Mouse (Mus musculus) heart, adult 8-10 months (tissue): ENCODE measurements at regions not wholly inside any gene's neighbourhood (a gene's known extent, or its start where the extent isn't known, plus 50 kb on each side); places are given as distances from the start of the nearest gene placed in this dataset.

Experiments used
- DNase-seq: peaks from one replicate; pipeline ENCODE4 v3.0.0; 2022; ENCODE audit warnings: low spot score

- no peak for DNase-seq
These were observed 113.5 kb downstream of the Tfcp2l1 start for GRCm38 (mm10) chr1:118741286-118741685.

GRCm38 (mm10) chr1:118748196-118748595, 120.5 kb downstream of the Tfcp2l1 start:
- DNase-seq = no peak

GRCm38 (mm10) chr1:118752869-118753268, 125.1 kb downstream of the Tfcp2l1 start:
- DNase-seq = no peak

- no peak for DNase-seq
These were observed 128.6 kb downstream of the Tfcp2l1 start for GRCm38 (mm10) chr1:118756171-118756865.

GRCm38 (mm10) chr1:118757340-118758030, 129.7 kb downstream of the Tfcp2l1 start:
- DNase-seq = no peak

GRCm38 (mm10) chr1:118758031-118758400, 130.3 kb downstream of the Tfcp2l1 start:
- no peak for DNase-seq

GRCm38 (mm10) chr1:118759141-118759932, 131.6 kb downstream of the Tfcp2l1 start:
- peak; percentile 65 for DNase-seq

- DNase-seq = no peak
These were observed 137.8 kb downstream of the Tfcp2l1 start for GRCm38 (mm10) chr1:118765525-118765924.

- peak; percentile 12 for DNase-seq
These were observed 141.1 kb downstream of the Tfcp2l1 start for GRCm38 (mm10) chr1:118768831-118769230.

GRCm38 (mm10) chr1:118772261-118772660, 144.5 kb downstream of the Tfcp2l1 start:
- peak; percentile 53 for DNase-seq

- DNase-seq = no peak
These were observed 149.1 kb downstream of the Tfcp2l1 start for GRCm38 (mm10) chr1:118776594-118777441.
